Mouse (Mus musculus) heart, adult 11 months (tissue): ENCODE measurements around the gene Klhl21.
"Not testable (repeated sequence)": the region's sequence is repeated elsewhere in the genome, so short reads cannot be mapped to it uniquely, and the experiment has no call there.

ENCODE experiments used
- DNase-seq: peaks from one replicate; pipeline ENCODE4 v3.0.0; 2022

Klhl21 gene

DNA sequence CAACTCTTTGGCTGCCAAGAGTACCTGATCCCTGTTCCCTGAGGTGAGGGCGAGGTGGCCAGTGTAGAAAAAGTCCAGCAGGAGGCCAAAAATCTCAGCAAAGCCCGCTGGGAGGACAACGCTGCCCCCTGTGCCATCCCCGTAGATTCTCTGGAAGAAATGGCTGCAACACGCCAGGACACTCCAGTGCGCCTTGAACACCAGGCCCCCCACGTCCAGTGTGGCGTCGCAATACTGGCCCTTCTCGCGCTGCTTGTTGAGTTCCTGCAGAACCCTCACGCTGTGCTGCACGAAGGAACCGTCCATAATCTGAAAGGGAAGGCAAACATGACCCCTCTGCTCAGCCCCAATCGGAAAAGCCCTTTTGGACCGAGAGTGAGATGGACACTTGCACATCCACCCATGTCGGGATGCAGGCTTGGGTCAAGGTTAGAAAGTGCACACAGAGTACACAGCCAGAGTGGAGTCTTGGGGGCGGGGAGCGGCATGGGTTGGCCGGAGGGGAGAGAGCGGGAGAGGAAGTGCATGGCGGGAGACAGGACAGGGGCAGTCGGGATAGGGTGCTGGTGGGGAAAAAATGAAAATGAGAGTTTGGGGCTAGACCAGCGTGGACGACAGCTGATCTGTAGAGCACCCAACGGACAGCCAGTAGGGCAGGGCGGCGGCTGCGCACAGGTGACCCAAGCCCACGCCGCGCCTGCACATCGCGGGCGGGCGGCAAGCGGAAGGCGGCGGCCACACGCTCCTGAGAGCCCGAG, 18.3 kb downstream of the Klhl21 start:
- DNase-seq, result peak; percentile 95

DNA sequence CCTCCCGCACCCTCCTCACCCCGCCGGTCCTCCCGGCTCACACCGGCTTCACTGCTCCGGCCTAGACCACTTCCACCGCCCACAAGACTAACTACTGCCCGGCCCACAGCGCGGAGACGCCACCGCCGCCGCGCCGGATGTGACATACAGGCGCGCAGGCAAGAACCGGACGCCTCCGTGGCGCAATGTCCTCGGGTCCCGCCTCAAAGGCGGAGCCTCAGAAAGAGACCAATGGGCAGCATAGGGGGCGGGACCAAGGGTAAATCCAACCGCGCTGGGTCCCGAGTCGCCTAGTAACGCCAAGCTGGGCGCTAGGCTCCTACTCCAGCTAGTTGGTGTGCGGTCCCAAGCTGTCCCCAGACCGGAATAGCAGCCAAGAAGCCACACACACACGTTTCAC, 18.9 kb downstream of the Klhl21 start, which contains the start of gene Zbtb48:
Zbtb48 (minus strand) TSS at position 148 of the 400 bp plus-strand sequence.
- peak; percentile 100 for DNase-seq

- no peak for DNase-seq
Observed at GRCm38 (mm10) chr4:152028456-152028855, 19.9 kb downstream of the Klhl21 start.

GRCm38 (mm10) chr4:152029087-152029486, 20.5 kb downstream of the Klhl21 start:
- DNase-seq, result no peak

GRCm38 (mm10) chr4:152029997-152030396, 21.4 kb downstream of the Klhl21 start:
- no peak for DNase-seq

GRCm38 (mm10) chr4:152032922-152033321, 24.3 kb downstream of the Klhl21 start:
- no peak for DNase-seq

DNA sequence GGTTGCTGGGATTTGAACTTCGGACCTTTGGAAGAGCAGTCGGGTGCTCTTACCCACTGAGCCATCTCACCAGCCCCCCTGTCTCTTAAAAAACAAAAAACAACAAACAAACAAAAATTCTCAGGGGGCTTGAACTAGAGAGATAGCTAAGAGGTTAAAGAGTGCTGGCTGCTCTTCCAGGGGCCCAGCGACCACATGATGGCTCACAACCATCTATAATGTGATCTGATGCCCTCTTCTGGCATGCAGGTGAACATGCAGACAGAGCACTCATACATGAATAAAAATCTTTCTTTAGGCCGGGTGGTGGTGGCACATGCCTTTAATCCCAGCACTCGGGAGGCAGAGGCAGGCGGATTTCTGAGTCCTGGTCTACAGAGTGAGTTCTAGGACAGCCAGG, 27.9 kb downstream of the Klhl21 start:
- DNase-seq, result not testable (repeated sequence)

DNA sequence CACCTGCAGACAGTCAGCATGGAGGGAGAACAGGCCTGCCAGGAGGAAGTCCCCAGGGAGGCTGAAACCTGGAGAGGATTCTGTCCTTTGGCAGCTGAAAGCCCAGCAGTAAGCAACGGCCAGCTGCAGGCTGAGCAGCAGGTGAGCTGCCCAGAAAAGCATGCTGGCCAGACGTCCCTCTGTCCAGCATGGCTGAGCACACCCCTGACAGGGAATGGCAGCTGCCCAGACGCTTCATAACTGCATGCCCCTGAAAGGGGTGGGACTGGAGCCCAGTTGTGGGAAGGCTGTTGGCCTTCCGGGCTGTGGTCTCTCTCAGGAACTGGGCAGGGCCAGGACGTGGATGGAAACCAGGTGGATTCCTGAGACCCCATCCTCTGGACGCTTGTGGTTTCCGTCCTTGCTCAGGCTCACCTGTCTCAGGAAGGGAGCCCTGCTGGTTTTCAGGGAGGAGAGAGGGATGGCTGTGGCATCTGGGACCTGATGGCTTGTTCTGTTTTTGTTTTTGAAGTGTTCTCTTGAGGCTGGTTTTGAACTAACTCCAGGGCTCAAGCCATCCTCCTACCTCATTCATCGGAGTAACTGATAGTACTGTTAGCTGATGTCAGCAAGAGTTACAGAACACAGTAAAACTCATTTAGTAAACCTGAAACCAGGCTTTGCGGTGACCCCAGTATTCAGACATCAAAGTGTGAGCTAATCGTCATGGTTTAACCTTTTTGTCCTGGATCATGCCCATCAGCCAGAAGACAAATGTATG, 29.8 kb downstream of the Klhl21 start, which contains the start of gene Tas1r1:
Tas1r1 (minus strand) TSS at position 344 of the 760 bp plus-strand sequence.
- DNase-seq, result no peak

- peak; percentile 99 for DNase-seq
Observed at GRCm38 (mm10) chr4:152038985-152039830, 30.6 kb downstream of the Klhl21 start, which contains the start of gene Nol9. Nol9 (plus strand) TSS chr4:152039321.

GRCm38 (mm10) chr4:152039831-152040310, 31.3 kb downstream of the Klhl21 start:
- DNase-seq, result peak; percentile 94

- no peak for DNase-seq
Observed at GRCm38 (mm10) chr4:152041924-152042641, 33.5 kb downstream of the Klhl21 start.

- DNase-seq, result no peak
Observed at GRCm38 (mm10) chr4:152043171-152043570, 34.6 kb downstream of the Klhl21 start.

- no peak for DNase-seq
Observed at GRCm38 (mm10) chr4:152044609-152045008, 36.0 kb downstream of the Klhl21 start.

- peak; percentile 98 for DNase-seq
Observed at GRCm38 (mm10) chr4:152062390-152063110, 53.9 kb downstream of the Klhl21 start.

GRCm38 (mm10) chr4:152067280-152067679, 58.7 kb downstream of the Klhl21 start:
- no peak for DNase-seq
